ENCODE assay signal across 12 mouse cellular contexts in the genomic region with DNA sequence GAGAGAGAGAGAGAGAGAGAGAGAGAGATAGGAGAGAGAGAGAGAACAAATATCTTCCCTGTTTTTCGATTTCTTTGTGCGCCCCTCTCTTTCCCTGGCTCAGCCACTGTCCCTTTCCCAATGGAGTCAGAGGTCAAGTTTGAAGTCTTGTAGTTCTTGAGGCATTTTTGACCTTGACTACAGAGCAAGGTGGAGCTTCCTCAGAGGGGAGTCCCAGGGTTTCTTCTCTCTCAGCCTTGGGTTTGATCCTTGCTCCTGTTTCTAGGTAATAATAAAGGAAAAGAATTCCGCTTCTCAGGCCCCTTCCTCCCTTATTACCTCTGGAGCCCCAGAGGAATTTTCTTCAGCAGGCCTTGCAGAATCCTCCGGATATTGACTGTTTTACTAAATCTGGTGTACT. TPM values are rescaled to one million over a fixed set of nuclear protein-coding genes. Genes with fewer than 3 reads are reported as not detected.
A peak's percentile ranks its signal among the peaks of the same experiment; 100 is the strongest.
DNase-seq lines count a peak whose midpoint lies in the region; ATAC-seq lines count a peak whose summit lies in the region.
"Had no signal": no experiment of that assay in that cellular context is flagged by ENCODE, and none has a peak within 500 bp of the region (broad histone marks: within the 10 kb centered on the region; RNA-seq: fewer than 3 reads in every experiment).

No protein-coding gene starts in this region.

- peak overlapping the region; percentile 81 for H3K4me2 ChIP-seq in hindbrain, embryonic 13.5 days
- peak overlapping the region; percentile 92 for H3K4me2 ChIP-seq in midbrain, embryonic 15.5 days

- H3K4me1 ChIP-seq in heart, embryonic 10.5 days = peaks cover 50% of the 10 kb centered on the region
- peaks cover 44% of the 10 kb centered on the region for H3K4me1 ChIP-seq in hindbrain, embryonic 13.5 days (replicated peaks)
- peaks cover 41% of the 10 kb centered on the region for H3K4me1 ChIP-seq in midbrain, embryonic 15.5 days

- WGBS in heart, embryonic 10.5 days = 12% methylated on average over 4 of the region's 4 CpGs
- WGBS in hindbrain, embryonic 13.5 days = 3% methylated on average over 4 of the region's 4 CpGs
- WGBS in midbrain, embryonic 15.5 days = 7% methylated on average over 4 of the region's 4 CpGs

- peak overlapping the region; percentile 94 for H3K9ac ChIP-seq in hindbrain, embryonic 13.5 days
- H3K9ac ChIP-seq in midbrain, embryonic 15.5 days = peak overlapping the region; percentile 78; the same call in 1 of the 2 replicates

- H3K27ac ChIP-seq in heart, embryonic 10.5 days = peak overlapping the region; percentile 82
- H3K27ac ChIP-seq in hindbrain, embryonic 13.5 days = peak overlapping the region; percentile 89
- peak overlapping the region; percentile 84 for H3K27ac ChIP-seq in midbrain, embryonic 15.5 days
- H3K27ac ChIP-seq: macrophage had no signal

- H3K4me3 ChIP-seq in heart, embryonic 10.5 days = peak overlapping the region; percentile 68
- H3K4me3 ChIP-seq in hindbrain, embryonic 13.5 days = peak overlapping the region; percentile 81
- H3K4me3 ChIP-seq in midbrain, embryonic 15.5 days = peak overlapping the region; percentile 81

- ATAC-seq in hindbrain, embryonic 13.5 days (ENCODE audit: low FRiP score) = no peak
- ATAC-seq in midbrain, embryonic 15.5 days (replicated peaks) = no peak

- intact Hi-C loops in heart, postnatal 10 days (cut with DNase I) = no loop called here

- H3K27me3 ChIP-seq in heart, embryonic 10.5 days (ENCODE audit: insufficient read depth, poor library complexity, severe bottlenecking) = peaks cover 12% of the 10 kb centered on the region; the same call in 1 of the 2 replicates
- no peaks in the 10 kb centered on the region for H3K27me3 ChIP-seq in hindbrain, embryonic 13.5 days
- no peaks in the 10 kb centered on the region for H3K27me3 ChIP-seq in midbrain, embryonic 15.5 days (replicated peaks)

- H3K36me3 ChIP-seq in heart, embryonic 10.5 days = no peaks in the 10 kb centered on the region
- H3K36me3 ChIP-seq in hindbrain, embryonic 13.5 days = 0 out of 2 replicates have a peak, but pooled peaks cover 3% of the 10 kb centered on the region
- H3K36me3 ChIP-seq in midbrain, embryonic 15.5 days (replicated peaks) = no peaks in the 10 kb centered on the region

- H3K9me3 ChIP-seq in heart, embryonic 10.5 days = no peaks in the 10 kb centered on the region
- H3K9me3 ChIP-seq in hindbrain, embryonic 13.5 days = no peaks in the 10 kb centered on the region
- H3K9me3 ChIP-seq in midbrain, embryonic 15.5 days = no peaks in the 10 kb centered on the region

- no peak for DNase-seq in heart, embryonic 10.5 days (ENCODE audit: low spot score)
- DNase-seq in heart, postnatal 10 days = no peak
- peak; percentile 51 for DNase-seq in embryo, embryonic 10.5 days (ENCODE audit: low spot score)
- DNase-seq in layer of hippocampus, adult 8-10 months (ENCODE audit: low spot score in 2 of 2) = no peak
- DNase-seq in retina, postnatal 1 day = no peak
- DNase-seq in testis, postnatal 14 days (ENCODE audit: low spot score) = no peak
- DNase-seq: adrenal gland, adult 2 months; right cerebral cortex, postnatal 25 days had no signal

RNA-seq across cellular contexts. Expression of gene Igfbp2, which starts 1.6 kb away (rescaled TPM):
- 137 and 226 TPM in 2 replicates for polyA plus RNA-seq in heart, embryonic 10.5 days (2016; fragmentation: Nextera tagmentation; extraction: Ambion mirVana)
- total RNA-seq in heart, postnatal 10 days (2021) = 1 to 10 TPM in 1 of 2 experiments, under 1 TPM in 1; 0.86 to 2.1 TPM
- 392 and 465 TPM in 2 replicates for polyA plus RNA-seq in hindbrain, embryonic 13.5 days (2015; fragmentation: Nextera tagmentation; extraction: Ambion mirVana)
- 329 and 430 TPM in 2 replicates for polyA plus RNA-seq in midbrain, embryonic 15.5 days (2015; fragmentation: Nextera tagmentation; extraction: Ambion mirVana)
- total RNA-seq in layer of hippocampus, adult 8-10 months (2022) = 10 to 100 TPM; 36.7 to 56.7 (median 47.3) TPM
- total RNA-seq: common myeloid progenitor, adult 5-6 weeks had no signal
- polyA plus RNA-seq: macrophage had no signal

RNA-seq across cellular contexts. Expression of gene Igfbp5, which starts 48.8 kb away (rescaled TPM):
- polyA plus RNA-seq in heart, embryonic 10.5 days (2016; fragmentation: Nextera tagmentation; extraction: Ambion mirVana) = 158 and 178 TPM in 2 replicates
- total RNA-seq in heart, postnatal 10 days (2021) = 100 to 1,000 TPM; 152 to 192 TPM
- 60.5 and 68.4 TPM in 2 replicates for polyA plus RNA-seq in hindbrain, embryonic 13.5 days (2015; fragmentation: Nextera tagmentation; extraction: Ambion mirVana)
- 38.4 and 39.6 TPM in 2 replicates for polyA plus RNA-seq in midbrain, embryonic 15.5 days (2015; fragmentation: Nextera tagmentation; extraction: Ambion mirVana)
- total RNA-seq in layer of hippocampus, adult 8-10 months (2022) = 100 to 1,000 TPM in 2 of 4 experiments, 10 to 100 TPM in 2; 81.6 to 154 (median 113) TPM
